Mouse (Mus musculus) heart, adult 11 months (tissue): ENCODE measurements around the gene Rad17.

ENCODE experiments used
- DNase-seq: peaks from one replicate; pipeline ENCODE4 v3.0.0; 2022

Gene Rad17

DNA sequence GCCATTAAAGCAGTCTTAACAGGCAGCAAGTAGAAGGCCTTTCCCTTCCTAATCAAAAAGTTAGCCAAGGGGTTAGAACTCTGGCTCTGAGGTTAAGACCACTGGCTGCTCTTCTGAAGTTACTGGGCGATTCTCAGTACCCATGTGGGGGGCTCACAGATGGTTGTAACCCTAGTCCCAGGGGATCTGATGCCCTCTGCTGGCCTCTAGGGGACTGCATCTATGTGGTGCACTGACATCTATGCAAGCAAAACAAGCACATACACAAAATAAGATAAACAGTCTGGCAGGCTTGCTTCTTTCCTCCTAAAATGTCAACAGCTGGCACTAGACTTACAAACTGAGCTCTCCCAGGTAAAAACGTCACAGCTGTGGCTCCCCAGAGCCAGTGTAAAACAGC lies 37.9 kb downstream of the Rad17 start:
- DNase-seq: no peak

DNA sequence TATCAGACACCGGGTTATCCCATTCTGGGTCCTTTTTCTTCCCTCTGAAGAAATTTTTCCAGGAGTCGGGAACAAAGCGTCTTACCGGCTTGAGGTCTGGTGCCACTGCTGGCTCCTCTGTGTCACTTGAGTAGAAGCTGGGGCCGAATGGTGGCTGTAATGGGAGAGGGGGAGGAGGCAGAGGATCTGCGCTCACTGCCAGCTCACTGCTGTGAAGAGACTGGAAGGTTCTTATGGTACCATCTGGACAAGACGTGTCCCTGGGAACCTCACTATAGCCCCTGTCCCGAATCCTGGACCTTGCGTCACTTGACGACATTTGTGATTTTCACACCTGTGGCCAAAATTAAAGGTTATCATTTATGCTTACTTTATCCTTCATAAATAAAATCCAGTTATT lies 38.6 kb downstream of the Rad17 start:
- DNase-seq: no peak

- peak; percentile 78 for DNase-seq
These were observed 39.6 kb downstream of the Rad17 start for GRCm38 (mm10) chr13:100611266-100611665.

DNA sequence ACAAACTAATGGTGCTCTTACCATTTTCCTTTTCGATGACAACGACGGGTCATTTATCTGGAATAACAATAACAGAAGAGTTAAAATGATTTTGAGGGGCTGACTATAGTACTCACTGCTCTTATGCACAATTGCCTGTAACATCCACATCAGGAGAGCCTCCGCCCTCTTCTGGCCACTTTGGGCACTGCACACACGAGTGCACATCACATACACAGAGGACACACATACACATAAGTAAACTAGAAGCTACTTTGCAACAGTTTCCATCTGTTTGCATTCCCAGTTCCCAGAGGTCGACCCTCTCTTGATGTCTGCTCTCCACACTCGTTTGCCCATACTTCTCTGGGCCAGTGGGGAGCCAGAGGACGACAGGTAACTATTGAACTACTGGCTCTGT lies 43.1 kb downstream of the Rad17 start:
- DNase-seq: no peak

DNA sequence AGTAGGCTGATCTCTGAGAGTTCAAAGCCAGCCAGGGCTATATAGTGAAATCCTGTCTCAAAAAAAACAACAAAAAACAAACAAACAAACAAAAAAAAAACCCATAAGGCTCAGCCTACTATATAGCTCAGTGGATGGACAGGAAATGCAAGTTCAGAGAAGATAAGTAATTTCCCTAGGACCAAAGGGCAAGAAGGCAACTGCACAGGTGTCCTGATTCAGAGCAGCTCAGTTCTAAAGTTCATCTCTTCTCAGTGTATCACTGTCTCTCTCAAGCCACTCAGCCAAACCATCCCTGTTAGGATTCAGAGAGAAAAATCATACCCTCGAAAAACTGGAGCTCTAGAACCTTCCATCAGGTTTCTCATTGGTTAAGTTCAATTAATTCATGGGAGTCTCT lies 45.0 kb downstream of the Rad17 start:
- no peak for DNase-seq

GRCm38 (mm10) chr13:100603738-100604095 lies 47.1 kb downstream of the Rad17 start:
- peak; percentile 61 for DNase-seq

- peak; percentile 77 for DNase-seq
These were observed 47.7 kb downstream of the Rad17 start for GRCm38 (mm10) chr13:100603031-100603737.

GRCm38 (mm10) chr13:100602239-100602902 lies 48.5 kb downstream of the Rad17 start:
- peak; percentile 87 for DNase-seq

- peak; percentile 78 for DNase-seq
These were observed 49.8 kb downstream of the Rad17 start for GRCm38 (mm10) chr13:100601034-100601433.

DNA sequence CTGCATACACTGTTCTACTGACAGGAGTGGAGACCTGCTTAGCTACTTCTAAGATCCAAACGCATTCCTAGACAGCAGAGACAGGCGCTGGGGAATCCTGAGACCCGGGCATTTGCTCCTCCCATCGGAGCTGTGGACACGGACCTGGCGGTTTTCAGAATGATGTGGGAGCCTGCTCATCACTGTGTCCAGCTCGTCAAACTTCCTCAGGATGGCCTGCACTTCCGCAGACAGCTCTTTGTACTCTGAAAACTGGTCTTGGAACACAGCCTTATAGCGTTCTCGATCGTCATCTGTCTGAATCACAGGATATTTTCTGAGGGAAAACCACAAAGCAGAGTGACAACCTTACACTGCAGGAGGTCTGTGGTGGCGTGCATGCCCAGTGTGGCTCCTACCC lies 50.5 kb downstream of the Rad17 start:
- peak; percentile 85 for DNase-seq

DNA sequence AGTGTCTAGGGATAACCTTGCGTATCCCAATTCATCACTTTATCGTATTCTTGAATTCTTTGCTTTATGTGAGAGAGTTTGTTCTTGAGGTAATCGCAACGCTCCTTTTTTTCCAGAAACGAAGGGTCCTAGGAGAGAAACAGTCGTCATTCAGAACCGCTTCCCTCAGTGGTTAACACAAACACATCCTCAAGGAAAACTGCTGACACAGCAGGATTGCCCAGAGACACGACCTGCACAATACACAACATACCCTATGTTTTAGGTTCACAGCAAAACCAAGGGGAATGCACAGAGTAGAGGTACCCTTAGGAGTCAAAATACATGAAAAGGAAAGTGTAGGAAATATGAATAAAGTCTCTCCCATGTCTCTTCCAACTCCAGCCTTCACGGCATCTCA lies 53.6 kb downstream of the Rad17 start:
- DNase-seq: no peak

DNA sequence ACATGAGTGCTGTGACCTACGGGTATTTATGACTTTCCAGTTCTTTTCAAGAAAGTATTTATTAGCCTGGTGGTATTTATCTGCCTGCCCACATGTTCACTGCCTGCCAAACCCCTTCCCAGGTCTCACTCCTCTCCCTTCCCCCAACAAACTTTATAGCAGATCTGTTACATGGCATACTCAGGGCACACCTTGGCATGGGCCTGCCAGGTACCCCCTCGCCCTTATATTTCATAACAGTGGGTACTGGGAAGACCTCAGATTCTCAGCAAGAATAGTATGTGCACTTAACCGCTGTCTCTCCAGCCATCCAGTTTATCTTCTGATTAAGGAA lies 55.3 kb downstream of the Rad17 start:
- DNase-seq: no peak

DNA sequence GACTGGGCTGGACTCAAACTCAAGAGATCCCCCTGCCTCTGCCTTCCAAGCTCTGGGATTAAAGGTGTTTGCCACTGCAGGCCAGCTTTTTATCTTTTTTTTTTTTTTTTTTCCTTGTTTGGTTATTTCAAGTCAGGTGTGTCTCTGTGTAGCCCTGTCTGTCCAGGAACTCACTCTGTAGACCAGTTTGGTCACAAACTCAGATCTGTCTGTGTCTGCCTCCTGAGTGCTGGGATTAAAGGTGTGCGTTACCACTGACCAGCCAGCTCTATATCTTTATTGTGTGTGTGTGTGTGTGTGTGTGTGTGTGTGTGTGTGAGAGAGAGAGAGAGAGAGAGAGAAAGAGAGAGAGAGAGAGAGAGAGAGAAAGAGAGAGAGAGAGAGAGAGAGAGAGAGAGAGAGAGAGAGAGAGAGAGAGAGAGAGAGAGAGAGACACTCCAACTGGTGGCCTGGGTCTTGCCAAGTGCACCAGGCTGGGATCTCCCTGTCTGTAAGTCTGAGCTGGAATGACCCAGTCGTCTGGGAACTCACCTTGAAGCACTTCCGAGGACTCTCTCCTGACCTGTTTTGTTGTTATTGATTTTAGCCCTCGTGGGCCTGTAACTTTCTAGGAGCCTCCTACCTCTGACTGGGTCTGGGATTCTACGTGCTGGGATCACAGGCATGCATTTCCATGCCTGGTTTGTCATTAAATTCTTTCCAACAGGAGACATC lies 55.9 kb downstream of the Rad17 start:
- no peak for DNase-seq

DNA sequence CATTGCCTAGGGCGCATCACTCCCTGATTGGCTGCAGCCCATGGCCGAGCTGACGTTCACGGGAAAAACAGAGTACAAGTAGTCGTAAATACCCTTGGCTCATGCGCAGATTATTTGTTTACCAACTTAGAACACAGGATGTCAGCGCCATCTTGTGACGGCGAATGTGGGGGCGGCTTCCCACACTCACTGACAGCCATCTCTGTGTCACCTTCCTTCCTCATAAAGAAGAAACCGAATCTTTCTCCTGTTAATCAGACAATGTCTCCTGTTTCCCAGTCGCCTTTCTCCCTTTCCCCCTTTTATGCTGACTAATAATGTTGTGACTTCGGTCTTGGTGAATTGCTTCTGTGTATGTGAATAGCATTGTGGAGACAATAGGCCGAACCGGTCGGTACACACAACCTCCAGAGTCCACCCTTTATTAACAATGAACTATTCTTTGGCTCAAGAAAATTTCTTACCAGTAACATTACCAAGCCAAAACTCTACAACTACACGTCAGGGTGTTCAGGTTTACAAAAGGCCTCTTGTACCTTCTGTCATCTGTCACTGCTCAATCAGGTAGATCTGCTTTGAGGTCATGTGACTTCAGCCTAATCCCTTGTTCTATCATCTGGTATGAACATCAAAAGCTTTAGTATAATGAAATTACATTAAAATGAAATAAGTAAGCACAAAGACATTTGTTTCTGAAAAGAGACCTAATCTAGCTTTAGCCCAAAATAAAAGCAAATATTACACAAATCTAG lies 56.6 kb downstream of the Rad17 start:
- DNase-seq: peak; percentile 93

DNA sequence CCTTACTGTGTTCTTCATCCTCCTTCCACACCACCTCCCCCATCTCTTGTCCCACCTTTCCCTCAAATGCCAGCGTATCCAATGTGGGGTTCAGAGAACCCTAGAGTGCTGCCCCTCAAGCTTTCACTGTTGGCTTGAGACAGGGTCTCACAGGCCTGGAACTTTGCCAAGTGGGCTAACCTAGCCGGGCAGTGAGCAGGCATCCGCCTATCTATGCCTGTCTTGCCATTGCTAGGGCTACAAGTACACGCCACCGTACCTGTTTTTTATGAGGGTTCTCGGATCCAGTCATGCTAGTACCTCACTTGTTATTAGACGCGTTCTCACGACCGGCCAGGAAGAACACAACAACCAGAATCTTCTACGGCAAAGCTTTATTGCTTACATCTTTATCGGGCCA lies 62.2 kb downstream of the Rad17 start:
- DNase-seq: no peak

DNA sequence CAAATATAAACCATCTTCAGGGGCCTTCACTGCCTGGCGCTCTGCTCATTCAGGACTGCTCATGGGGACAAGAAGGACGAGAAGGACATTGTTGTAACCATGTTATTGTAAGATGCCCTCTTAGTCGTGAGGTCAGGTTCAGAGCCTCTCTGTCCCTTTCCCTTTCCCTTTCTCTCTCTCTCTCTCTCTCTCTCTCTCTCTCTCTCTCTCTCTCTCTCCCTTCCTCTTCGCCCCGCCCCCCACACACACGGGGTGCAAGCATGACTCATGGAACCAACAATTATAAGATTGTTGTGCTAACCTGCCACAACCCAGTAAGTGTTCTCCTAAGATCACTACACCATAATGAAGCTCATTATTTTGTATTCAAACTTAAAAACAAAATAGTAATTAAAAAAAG lies 68.7 kb downstream of the Rad17 start:
- no peak for DNase-seq

DNA sequence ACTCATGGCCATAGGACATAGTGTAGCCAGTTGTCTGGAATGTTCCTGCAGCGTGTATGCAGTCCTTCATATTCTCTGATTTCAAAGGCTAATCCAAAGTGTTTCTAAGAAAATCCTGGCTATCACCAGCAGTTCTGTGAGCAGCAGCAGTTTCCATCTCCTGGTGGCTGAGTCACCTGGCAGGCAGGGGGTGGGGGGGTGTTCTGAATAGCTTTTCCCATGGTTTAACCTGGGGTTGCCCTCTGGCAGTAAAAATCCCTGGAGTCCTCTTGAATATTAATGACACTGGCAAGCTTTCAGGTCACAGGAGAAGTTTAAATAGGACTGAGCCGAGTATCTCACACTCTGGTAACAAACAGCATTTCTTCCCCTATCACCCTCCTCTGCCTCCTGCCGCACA lies 69.2 kb downstream of the Rad17 start:
- DNase-seq: peak; percentile 85

DNA sequence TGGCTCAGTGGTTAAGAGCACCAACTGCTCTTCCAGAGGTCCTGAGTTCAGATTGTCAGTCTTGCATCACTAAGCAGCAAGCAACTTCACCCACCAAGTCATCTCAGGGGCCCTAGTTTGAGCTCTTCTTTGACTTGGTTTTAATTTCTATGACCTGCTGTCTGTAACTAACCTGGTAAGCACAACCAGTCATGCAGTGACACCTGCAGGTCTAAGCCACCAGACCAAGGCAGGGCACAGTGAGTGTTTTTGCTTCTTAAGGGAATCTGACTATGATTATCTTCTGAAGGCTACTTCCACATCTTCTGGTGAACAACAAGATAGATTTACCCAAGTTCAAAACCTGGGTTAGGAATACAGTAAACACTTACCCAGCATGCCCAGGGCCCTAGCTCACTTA lies 70.9 kb downstream of the Rad17 start:
- peak; percentile 22 for DNase-seq

- DNase-seq: peak; percentile 30
These were observed 71.6 kb downstream of the Rad17 start for GRCm38 (mm10) chr13:100579220-100579619.

- DNase-seq: peak; percentile 51
These were observed 74.9 kb downstream of the Rad17 start for GRCm38 (mm10) chr13:100575950-100576349.

DNA sequence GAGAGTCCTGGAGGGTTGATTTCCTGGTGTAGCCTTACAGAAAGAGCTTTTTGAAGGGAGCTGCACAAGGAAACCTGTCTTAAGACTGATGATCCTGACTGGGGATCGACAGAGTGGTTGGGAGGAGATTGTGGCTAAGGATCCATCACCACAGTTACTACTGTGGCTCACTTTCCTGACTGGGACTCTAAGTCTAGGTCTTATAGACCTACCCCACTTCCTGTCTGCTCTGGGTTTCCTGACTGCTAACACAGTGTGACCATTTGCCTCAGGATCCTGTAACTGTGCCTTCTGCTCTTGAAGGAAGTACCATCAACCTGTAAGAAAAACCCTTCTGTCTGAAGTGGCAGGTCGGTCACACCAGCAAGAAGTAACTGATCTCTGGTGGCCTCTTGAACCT lies 80.1 kb downstream of the Rad17 start:
- DNase-seq: peak; percentile 18

- peak; percentile 59 for DNase-seq
These were observed 82.5 kb downstream of the Rad17 start for GRCm38 (mm10) chr13:100568359-100568758.
